Mouse (Mus musculus) 3134 (cell line): ENCODE results near the gene Med20.

Source experiments
- DNase-seq: peaks from one replicate; pipeline ENCODE4 v3.0.0-alpha.2; 2011; ENCODE audit warnings: low spot score; ENCODE audit not compliant: insufficient read length; ENCODE audit errors: extremely low read depth

Gene Med20

GRCm38 (mm10) chr17:47671988-47672310 is 60.6 kb downstream of the Med20 start:
- no peak for DNase-seq

DNA sequence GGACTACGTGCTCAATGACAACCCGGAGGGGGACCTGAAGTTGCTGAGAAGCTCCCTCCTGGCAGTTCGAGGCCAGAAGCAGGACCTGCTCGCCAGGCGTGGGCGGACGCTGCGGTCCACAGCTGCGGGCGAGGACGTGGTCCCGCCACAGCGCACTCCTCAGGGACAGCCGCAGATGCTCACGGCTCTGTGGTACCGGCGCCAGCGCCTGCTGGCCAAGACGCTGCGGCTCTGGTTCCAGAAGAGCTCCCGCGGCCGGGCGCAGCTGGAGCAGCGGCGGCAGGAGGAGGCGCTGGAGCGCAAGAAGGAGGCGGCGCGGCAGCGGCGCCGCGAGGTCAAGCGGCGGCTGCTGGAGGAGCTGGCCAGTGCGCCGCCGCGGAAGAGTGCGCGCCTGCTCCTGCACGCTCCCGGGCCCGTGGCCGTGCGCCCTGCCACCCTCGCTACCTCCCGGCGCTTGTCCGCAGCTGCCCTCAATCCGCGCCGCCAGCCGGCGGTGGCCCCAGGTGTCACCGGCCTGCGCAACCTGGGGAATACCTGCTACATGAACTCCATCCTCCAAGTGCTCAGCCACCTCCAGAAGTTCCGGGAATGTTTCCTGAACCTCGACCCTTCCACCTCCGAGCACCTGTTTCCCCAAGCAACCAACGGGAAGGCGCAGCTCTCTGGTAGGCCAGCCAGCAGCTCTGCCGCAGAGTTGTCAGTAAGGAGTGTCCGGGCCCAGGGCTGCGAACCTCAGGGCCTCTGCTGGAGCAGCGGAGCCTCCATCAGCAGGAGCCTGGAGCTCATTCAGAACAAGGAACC is 61.1 kb downstream of the Med20 start:
- DNase-seq = no peak
